Mouse (Mus musculus) kidney, adult 11 months (tissue): ENCODE data around the gene Igbp1b.

Source experiments
- DNase-seq: peaks from one replicate; pipeline ENCODE4 v3.0.0; 2022

The Igbp1b gene

DNA sequence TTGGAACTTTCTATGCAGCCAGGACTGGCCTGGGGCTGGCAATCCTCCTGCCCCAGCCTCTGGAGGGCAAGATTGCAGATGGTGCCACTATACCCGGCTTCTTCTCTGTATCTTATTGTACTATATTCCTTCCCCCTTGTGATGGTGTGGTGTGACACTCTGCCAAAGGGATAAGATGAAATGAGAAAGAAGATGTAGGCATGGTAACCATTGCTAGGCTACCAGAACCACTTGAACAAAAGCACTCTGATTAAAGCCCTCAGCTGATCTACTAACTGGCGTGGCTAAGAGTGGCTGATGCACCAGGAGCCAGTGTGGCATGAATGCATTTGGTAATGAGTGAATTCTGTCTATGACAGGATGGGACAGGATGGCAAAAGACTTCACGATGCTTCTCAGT lies at the start of gene Igbp1b:
Gene Igbp1b (minus strand): TSS at position 29 of the 400 bp plus-strand sequence.
- no peak for DNase-seq

DNA sequence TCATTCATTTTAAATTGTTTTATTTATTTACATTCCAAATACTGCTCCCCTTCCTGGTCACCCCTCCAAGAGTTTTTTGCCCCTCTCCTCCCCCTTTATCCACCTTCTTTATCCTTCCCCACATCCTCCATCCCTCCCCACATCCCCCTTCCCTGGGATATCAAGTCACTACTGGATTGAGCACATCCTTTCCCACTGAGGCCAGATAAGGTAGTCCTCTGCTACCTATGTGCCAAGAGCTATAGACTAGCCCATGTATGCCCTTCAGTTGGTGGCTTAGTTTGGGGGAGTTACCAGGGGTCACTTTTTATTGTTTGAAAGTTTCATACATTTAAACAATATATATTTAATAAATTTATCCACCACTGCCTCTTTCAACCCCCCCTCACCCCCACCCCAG lies 24.6 kb upstream of the Igbp1b start:
- no peak for DNase-seq

DNA sequence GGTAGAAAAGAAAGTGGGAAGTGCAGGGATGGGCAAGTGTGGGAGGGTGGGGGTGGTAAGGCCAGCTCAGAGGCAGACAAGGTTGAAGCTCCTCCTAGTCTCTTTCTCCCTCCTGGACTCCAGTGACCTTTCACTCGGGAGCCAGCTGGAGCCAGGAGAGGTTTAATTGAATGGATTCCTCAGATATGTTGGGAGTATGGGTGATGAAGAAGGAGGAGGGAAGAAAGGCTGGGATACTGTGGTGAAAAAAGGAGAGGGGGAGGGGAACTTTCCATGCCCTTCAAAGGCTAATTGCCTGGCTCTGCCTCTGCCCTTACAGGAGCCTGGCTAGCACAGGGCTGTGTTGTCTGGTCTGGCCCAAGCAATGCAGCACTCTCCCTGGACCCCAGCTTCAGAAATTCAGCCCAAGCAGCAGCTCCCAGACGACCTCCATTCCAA lies 14.4 kb upstream of the Igbp1b start:
- DNase-seq = no peak

DNA sequence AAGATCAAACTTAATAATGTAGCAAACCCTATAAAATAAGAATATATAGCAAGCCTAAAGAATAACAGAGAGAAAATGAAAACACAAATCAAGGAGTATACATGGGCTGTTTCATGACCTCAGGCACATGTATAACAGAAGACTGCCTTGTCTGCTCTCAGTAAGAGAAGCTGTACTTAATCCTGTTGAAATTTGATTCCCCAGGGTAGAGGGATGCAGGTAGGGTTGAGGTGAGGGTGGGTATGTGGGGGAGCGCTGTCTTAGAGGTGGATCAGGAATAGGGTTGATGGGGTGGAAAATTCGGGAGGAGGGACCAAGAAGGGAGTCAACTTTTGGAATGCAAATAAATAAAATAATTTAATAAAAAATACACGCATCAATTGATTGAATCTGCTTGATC lies 7.1 kb upstream of the Igbp1b start:
- DNase-seq = no peak

DNA sequence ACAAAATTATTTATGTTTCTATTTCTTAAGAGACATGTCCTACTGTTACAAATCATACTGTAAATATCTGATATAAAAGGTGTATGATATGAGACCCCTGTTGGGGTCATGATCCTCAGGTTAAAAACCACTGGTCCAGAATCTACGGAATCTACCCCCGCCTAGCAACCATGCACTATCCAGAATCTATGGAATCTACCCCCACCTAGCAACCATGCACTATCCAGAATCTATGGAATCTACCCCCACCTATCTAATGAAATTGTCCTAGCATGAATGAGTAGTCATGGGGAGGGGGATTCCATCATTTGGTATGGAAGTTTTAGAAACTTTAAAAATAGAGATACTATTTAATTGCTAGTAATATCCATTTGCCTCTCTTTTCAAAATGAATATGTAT lies 12.7 kb downstream of the Igbp1b start:
- DNase-seq = no peak

DNA sequence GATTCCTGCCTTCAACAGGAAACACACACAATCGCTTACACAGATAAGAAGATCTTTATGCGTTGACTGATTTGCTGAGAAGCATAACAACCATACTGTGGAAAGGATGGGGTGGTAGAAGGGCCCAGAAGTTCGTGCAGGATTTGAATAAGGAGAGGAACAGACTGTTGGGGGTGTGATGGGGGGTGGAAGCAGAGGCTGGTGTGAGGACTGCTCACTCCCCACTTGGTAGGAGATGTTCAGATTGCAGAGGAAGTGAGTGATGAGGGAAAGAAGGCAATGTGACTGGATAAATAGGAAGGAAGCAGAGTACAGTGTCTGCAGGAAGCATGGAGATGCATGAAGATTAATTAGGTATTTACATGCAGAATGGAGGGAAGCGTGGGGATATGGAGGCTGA lies 19.0 kb downstream of the Igbp1b start:
- no peak for DNase-seq

DNA sequence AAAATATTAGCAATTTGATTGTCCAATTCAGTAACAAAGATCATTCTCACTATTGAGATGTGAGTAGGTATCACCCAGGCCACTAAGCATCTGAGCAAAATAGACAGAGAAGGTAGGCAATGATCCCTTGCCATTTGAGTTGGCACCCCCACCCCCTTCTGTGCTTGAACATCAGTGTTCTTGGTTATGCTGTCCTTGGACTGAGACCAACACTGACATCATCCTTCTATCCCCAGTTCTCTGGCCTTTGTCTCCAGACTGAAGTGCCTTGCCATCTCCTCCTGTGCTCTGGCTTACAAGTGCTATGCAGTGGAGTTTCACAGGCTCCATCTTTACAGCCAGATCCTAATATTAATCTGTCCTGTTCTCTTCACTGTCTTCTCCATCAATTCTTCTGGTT lies 37.6 kb downstream of the Igbp1b start:
- no peak for DNase-seq

DNA sequence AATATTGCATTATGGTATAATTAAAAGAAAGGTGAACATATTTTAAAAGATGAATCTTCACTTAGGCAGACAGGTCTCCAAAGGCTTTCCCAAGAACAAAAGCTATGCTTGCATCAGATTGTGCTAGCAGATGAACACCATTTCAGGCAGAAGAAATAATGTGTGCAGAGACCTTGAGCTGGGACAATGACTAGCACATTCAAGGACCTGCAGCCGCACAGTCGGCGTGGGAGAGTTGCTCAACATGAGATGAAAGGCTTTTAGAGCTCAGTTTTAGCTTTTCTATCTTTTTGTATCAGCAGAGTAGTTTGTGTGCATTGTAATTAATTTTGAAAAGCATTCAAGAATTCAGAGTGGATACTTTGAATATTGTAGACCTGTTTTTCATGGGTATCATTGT lies 39.9 kb downstream of the Igbp1b start:
- DNase-seq = no peak
